Mouse (Mus musculus) adrenal gland, adult 8-10 months (tissue): ENCODE data around the gene Paqr5. TPM values are rescaled to one million over a fixed set of nuclear protein-coding genes. Genes with fewer than 3 reads are reported as not detected.

Experiments used
- DNase-seq: peaks from one replicate; pipeline ENCODE4 v3.0.0; 2022
- total RNA-seq, 4 experiments: library from RNA; stranded (reverse); gene quantifications; 2 replicates each; pipeline ENCODE4 v1.2.4; 2022

Gene Paqr5
- total RNA-seq, 4 experiments from 2014 or later = 1.9 to 6.4 (median 4.2) TPM

DNA sequence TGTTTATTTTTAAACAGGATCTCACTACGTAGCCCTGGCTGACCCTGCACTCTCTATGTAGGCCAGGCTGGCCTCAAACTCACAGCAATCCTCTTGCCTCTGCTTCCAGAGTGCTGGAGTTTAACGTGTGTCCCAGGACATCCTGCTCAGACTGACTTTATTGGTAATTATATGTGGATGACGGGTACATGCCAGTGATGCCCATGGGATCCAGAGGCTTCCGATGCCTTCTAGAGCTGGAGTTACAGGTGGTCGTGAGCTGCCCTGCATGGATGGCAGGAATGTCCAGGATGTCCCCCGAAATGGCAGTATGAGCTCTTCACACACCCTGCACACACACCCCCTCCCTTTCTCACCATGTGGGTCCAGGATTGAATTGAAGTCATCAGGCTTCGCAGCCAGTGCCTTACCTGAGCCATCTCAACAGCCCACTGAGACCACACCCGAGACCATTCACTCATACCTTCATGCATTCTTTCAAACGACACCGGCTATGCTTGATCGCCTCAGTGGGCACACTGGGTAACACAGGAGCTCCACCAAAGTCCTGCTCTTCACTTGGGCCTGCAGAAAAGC lies 117.7 kb downstream of the Paqr5 start:
- DNase-seq = no peak

DNA sequence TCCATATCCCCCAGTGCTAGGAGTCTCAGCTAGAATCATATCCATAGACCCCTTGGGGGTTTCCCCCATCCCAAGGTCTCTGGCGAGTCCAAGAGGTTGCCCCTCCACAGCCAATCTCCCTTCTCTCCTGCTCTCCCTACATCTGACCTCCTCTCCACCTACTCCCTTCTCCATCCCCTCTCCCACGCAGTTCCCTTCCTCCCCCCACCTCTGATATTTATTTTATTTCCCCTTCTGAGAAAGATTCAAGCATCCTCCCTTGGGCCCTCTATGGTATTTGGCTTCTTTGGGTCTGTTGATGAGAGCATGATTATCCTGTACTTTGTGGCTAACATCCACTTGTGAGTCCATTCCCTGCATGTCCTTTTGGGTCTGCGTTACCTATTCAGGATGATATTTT lies 118.3 kb downstream of the Paqr5 start:
- no peak for DNase-seq

DNA sequence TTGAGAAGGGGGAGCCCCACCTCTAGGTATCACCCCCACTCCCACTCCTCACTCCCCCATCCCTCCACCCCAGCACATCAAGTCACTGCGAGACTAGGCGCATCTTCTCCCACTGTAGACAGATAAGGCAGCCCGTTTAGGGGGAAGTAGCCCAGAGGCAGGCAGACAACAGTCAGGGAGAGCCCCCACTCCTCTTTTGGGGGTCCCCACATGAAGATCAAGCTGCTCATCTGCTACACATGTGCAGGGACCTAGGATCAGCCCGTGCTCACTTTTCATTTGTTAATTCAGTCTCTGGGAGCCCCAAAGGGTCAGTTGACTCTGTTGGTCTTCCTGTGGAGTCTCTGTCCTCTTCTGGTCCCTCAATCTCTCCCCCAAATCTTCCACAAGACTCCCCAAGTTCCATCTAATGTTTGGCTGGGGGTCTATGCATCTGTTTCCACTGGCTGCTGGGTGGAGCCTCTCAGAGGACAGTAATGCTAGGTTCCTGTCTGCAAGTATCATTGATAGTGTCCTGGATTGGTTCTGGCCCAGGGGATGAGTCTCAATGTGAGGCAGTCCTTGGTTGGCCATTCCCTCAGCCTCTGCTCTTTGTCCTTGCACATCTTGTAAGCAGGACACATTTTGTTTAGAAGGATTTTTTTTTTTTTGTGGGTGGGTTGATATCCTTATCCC lies 118.9 kb downstream of the Paqr5 start:
- no peak for DNase-seq

DNA sequence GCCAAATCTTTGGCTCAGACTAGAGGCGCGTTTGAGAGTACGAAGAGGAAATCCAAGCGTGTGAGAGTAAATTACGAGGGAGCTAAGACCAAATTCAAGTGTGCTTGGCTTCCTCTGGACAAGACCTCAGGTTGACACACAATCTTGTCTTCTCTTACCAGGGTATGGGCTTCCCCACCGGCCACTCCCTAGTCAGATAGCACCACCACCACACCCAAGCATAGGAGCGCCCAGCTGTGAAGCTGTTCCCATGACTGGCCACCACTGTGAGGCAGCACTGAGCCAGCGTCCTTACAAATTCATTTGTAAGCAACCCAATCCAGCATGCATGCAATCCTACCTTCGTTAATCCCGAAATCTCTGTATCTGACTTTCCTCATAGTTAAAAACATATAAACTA lies 119.7 kb downstream of the Paqr5 start:
- no peak for DNase-seq

DNA sequence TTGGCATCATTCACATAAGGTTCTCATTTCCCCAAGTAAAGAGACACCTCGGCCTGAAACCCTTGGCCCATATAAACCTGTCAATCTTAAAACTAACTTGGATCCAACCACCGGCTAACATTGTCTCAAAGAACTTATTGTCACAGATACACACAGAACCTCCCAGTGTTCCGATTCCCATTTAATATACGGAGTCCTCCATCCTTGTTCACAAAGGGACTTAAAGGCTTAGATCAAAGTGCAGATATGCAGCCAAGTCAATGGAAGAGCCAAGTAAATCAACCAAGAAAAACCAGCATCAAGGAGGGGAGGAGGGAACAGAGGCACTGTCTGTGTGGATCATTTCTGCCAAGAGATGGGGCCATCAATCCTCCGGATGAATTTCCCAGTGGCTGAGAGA lies 121.1 kb downstream of the Paqr5 start:
- no peak for DNase-seq

DNA sequence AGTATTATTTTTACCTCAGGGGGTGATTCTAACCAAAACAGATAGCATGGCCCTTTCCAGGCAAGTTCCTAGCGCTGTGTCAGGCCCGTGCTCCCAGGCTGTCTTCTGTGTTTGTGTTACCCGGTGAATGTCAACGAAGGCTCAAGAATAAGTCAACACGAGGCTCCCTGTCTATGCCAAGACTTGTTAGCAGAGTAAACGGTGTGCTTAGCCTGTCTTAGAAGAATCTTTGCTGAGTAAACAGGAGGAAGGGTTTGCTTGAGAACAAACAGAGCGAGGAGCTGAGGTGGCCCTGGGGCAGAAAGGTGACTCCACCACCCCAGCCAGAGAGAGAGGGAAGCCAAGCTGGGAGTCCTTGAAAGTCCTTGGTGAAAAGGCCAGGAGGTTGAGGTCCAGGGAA lies 122.5 kb downstream of the Paqr5 start:
- no peak for DNase-seq

Other genes with a start within 250 kb of the Paqr5 start
- gene Rplp1, start 112.3 kb downstream of the Paqr5 start, total RNA-seq = 1,000 to 10,000 TPM; 2,047 to 2,140 (median 2,121) TPM
- 1 to 10 TPM; 2.3 to 3.8 (median 3.7) TPM for gene Kif23, start 80.1 kb downstream of the Paqr5 start, total RNA-seq
- 10 to 100 TPM; 34.0 to 41.7 (median 36.6) TPM for gene Glce, start 95.8 kb upstream of the Paqr5 start, total RNA-seq